Mouse (Mus musculus): ENCODE data around the gene Gm28360. TPM values are rescaled to one million over a fixed set of nuclear protein-coding genes. Genes with fewer than 3 reads are reported as not detected.
"Not testable (repeated sequence)": the region's sequence is repeated elsewhere in the genome, so short reads cannot be mapped to it uniquely, and the experiment has no call there.

The Gm28360 gene
- not detected in 2 replicates for polyA plus RNA-seq (2012; ENCODE audit: insufficient read depth, insufficient read length, low replicate concordance, missing spikeins)

GRCm38 (mm10) chr1:117829781-117830180 is at the start of gene Gm28360:
Gene Gm28360 (plus strand): TSS chr1:117830081.
- H3K4me1 ChIP-seq (ENCODE audit: control insufficient read depth, insufficient read depth, low read length); H3K27ac ChIP-seq (ENCODE audit: insufficient read depth, low read depth, low read length); H3K4me3 ChIP-seq (ENCODE audit: insufficient read depth, low read depth, low read length): not testable (repeated sequence)
- 63% methylated on average over 5 of the region's 5 CpGs for WGBS

- not testable (repeated sequence) for H3K4me3 ChIP-seq (ENCODE audit: insufficient read depth, low read depth, low read length); H3K27ac ChIP-seq (ENCODE audit: insufficient read depth, low read depth, low read length); H3K4me1 ChIP-seq (ENCODE audit: control insufficient read depth, insufficient read depth, low read length)
- 55% methylated on average over 3 of the region's 3 CpGs for WGBS
Measured at GRCm38 (mm10) chr1:117780833-117781232, 49.0 kb upstream of the Gm28360 start, which contains the start of gene B020011L13Rik. Gene B020011L13Rik (plus strand): TSS chr1:117781133.

GRCm38 (mm10) chr1:117816271-117816670 is 13.6 kb upstream of the Gm28360 start:
- not testable (repeated sequence) for H3K4me1 ChIP-seq (ENCODE audit: control insufficient read depth, insufficient read depth, low read length); H3K27ac ChIP-seq (ENCODE audit: insufficient read depth, low read depth, low read length); H3K4me3 ChIP-seq (ENCODE audit: insufficient read depth, low read depth, low read length)

GRCm38 (mm10) chr1:117851718-117852117 is 21.8 kb downstream of the Gm28360 start:
- H3K4me3 ChIP-seq (ENCODE audit: insufficient read depth, low read depth, low read length); H3K4me1 ChIP-seq (ENCODE audit: control insufficient read depth, insufficient read depth, low read length); H3K27ac ChIP-seq (ENCODE audit: insufficient read depth, low read depth, low read length): not testable (repeated sequence)
- 89% methylated on average over 3 of the region's 3 CpGs for WGBS

Other genes with a start within 250 kb of the Gm28360 start
- gene Gm28363, start 132.9 kb upstream of the Gm28360 start, polyA plus RNA-seq (2012; ENCODE audit: insufficient read depth, insufficient read length, low replicate concordance, missing spikeins), result not detected in 2 replicates
- gene B020011L13Rik, start 48.9 kb upstream of the Gm28360 start, polyA plus RNA-seq (2012; ENCODE audit: insufficient read depth, insufficient read length, low replicate concordance, missing spikeins), result not detected in 2 replicates
- not detected in 2 replicates for gene Gm28168, start 97.9 kb downstream of the Gm28360 start, polyA plus RNA-seq (2012; ENCODE audit: insufficient read depth, insufficient read length, low replicate concordance, missing spikeins)
- not detected in 2 replicates for gene Gm7145, start 135.9 kb downstream of the Gm28360 start, polyA plus RNA-seq (2012; ENCODE audit: insufficient read depth, insufficient read length, low replicate concordance, missing spikeins)

All from olfactory bulb, adult 2 months (tissue).